Mouse (Mus musculus) MN1 (cell line): ENCODE data around the gene Polr2i.
A peak's percentile ranks its signal among the peaks of the same experiment; 100 is the strongest.
"Not testable (repeated sequence)": the region's sequence is repeated elsewhere in the genome, so short reads cannot be mapped to it uniquely, and the experiment has no call there.

Experiments used
- DNase-seq: peaks from one replicate; pipeline ENCODE4 v3.0.0-alpha.2; 2016; ENCODE audit warnings: low spot score

The Polr2i gene

DNA sequence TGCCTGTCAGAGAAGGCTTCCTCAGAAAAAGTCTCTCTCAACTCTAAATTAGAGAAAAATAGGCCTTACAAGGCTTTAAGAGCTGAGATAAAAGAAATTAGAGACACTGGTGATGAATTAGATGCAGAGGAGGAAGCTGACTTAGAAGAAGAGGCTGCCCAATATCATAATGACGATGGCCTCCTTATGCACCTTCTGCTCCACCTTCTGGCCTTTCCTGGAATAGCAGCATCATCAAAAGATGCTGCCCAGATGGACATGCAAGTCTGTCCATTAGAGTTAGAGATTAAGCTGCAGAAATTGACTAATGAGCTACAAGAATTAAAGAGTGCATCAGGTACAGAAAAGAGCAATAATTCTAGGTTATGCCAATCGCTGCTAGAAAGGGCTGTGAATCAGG lies 26.4 kb upstream of the Polr2i start:
- peak; percentile 73 for DNase-seq

DNA sequence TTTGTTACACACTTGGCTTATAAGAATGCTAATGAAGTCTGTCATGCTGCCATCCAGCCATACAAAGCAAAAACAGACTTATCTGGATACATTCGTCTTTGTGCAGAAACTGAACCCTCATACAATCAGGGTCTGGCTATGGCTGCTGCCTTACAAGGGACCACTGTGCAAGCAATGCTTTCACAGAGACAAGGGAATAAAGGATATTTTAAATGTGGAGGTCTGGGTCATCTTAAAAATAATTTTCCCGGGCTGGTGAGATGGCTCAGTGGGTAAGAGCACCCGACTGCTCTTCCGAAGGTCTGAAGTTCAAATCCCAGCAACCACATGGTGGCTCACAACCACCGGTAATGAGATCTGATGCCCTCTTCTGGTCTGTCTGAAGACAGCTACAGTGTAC lies 25.4 kb upstream of the Polr2i start:
- DNase-seq = not testable (repeated sequence)

DNA sequence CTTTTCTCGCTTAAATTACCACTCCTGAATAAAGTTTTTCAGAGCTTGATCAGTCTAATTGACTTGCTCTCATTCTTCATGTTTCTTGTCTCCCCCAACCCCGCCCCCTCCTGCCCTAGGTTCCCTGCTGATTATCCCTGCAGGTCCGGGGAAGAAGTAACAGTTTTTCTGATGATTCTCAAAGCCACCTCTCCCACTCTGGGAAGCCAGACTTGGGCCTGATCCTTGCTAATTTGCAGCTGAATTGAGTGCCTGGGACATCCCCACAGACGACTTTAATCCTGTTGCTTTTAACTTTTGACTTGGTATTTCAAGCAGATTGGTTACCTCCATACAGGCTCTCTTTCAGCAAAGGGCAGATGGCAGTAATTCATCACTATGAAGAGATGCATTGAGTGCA lies 20.7 kb upstream of the Polr2i start:
- no peak for DNase-seq

DNA sequence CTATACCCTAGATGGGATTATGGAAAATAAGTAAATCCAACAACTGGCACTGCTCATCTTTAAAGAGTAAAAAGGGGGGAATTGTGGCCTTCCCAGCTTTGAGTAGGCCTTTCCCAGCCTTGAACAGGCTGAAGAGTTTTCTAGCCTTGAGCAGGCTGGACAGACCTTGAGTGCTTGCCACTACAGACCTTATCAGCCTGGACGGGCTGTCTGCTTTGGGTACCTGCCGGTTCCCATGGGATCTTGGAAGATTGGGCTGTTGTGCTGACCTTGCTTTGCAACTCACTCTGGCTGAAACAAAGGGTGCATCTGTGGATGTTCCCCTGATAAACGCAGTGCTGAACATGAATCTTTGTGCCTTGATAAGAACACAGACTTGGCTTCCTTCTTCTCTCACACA lies 17.9 kb upstream of the Polr2i start:
- DNase-seq = no peak

DNA sequence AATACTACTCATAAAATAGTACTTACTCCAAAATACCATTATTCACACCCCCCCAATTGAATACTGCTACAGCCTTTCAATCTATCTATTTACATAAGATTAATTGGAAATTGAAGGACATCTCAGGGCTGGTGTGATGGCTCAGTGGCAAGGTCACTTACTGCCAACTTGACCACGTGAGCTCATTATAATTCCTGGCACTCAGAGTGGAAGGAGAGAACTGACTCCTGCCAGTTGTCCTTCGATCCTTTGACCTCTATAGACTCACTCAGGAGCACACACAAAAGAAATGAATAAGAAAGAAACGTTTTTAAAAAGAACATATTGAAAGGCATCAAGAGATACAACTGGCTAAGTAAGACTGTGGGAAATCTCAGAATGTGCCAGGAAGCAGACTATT lies 15.9 kb upstream of the Polr2i start:
- no peak for DNase-seq

DNA sequence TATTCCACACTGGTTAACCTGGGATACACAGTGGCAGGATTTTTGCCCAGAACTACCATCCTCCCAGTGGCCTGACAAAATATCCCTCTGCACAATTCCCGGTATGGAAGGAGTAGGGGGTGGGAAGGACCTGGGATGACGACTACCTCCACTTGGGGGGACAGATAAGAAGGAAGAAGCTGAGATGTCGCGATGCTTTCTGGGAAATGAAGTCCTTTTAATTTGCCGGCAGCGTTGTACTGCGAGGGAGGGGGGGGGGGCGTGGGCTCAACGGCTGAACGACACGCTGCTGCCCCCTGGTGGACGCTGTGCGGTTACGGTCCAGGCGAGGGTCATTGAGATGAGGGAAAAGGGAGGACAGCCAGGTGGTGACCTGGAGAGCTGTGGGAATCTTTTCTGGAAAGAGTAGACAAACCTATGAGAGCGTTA lies 15.0 kb upstream of the Polr2i start:
- peak; percentile 83 for DNase-seq

DNA sequence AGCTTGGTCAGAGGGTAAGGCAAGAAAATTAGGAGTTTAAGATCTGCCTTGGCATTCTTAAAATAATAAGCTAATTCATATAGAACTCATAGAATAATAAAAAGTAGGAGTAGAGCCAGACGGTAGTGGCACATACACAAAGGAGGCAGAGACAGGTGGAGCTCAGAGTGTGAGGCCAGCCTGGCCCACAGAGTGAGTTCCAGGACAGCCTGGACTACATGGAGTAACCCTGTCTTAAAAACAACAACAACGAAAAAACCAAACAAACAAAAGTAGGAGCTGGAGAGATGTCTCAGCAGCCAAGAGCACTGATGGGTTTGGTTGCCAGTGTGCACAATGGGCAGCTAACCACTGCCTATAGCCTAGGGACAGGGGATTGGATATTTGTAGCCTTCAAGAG lies 14.5 kb upstream of the Polr2i start:
- no peak for DNase-seq

DNA sequence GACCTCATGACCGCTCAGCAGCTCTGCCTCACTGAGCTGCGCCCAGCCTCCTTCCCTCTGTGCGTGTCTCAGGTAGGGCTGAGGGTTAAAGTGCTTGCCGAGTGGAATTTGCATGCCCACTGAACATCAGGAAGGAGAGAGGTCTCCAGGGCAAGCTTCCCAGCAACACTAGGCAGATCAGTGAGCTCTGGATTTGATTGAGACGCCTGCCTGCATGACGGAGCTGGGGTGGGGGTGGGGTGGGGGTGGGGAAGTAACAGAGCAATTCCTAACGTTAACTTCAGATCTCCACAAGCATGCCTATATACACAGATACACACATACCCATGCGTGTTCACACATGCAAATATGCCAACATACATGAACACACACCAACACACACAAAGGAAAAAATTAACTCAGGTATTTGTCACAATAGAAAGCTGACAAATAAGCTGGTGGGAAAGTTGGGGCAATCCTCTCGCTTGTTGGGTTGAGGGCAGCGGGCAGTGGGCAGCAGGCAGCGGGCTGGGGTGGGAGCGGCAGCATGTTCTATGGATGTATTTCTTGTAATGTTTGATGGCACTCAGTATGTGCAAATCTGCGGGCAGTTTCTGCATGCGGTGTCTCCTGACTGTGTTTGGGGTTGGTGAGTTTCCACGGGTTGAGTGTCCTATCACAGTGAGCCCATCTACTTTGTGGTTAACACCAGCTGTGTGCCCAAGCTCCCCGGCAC lies 12.3 kb upstream of the Polr2i start:
- no peak for DNase-seq

DNA sequence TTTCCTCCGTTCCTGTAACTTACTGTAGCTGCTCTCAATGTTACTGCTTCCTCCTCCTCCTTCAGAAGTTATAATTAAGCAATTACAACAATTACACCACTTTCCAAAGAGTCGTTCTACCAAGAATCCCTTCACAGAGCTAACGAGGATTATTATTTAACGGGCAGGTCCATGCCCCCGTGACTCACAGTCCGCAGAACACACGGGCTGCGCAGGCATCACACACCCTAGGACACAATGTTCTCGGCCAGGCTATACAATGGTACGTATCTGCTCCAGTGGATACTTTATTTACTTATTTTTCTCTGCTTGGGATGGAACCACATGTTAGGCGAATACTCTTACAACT lies 11.8 kb upstream of the Polr2i start:
- DNase-seq = no peak

DNA sequence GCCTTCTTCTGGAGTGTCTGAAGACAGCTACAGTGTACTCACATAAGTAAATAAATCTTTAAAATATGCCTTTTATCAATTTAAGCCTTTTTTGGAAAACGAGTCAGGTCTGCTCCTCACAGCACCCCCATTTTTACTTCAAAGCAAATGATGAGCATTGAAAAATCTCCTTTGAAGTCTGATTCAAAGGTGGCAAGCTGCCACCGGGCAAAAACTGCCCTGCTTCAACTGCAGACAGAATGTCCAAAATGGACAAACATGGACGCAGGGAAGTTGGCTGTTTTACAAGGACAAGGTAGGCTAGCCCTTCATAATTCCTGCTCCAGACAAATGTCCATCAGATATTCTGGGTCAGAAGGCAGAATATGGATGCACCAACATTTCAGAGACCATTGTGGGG lies 10.3 kb upstream of the Polr2i start:
- DNase-seq = no peak

DNA sequence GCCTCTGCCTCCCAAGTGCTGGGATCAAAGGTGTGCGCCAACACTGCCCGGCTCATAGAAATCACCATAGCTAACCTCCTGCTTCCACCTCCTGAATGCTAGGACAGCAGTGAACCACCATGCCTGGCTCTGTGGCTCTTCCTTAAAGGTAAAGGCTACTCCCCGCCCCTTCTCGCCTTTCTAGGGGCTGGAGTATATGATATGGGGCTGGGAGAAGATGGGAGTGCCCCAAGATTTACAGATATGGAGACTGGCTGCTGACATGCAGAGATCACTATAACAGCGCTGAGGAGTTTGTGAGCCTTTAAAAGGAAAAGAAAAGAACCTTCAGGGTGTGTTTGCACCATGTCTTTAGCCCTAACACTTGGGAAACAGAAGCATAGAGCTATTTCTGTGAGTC lies 9.5 kb upstream of the Polr2i start:
- no peak for DNase-seq

DNA sequence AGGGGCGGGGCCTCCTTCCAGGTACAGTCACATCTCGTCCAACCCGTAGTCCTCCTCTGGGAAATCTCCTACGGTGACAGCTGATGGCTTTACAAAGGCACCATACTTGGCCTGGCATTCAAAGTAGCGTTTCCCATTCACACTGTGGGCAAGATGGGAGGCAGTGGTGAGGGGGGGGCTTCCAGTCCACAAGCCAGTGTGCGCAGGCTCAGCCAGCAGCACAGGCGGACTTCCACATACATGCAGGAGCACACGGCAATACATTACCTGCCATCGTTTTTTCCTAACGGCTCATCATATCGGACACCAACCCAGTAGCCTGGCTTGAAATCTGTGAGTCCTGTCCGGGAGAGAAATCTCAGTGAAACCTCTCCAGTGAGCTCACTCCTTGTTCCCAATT lies 7.5 kb upstream of the Polr2i start:
- DNase-seq = no peak

DNA sequence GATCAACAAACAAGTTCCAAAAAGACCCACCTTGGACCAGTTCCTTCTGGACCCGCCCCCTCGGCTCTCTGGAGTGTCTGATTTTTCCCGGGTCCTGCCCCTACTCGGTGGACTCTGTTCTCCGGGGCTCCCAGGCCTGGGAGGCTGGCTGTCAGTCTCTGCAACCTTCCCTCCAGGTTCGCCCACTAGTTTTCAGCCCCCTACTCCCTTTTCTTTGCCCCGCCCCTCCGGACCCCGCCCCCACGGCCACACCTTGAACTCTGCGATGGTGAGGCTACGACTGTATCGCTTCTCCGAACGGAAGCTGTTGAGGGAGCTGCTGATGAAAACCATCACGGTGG lies 450 bp upstream of the Polr2i start:
- no peak for DNase-seq

DNA sequence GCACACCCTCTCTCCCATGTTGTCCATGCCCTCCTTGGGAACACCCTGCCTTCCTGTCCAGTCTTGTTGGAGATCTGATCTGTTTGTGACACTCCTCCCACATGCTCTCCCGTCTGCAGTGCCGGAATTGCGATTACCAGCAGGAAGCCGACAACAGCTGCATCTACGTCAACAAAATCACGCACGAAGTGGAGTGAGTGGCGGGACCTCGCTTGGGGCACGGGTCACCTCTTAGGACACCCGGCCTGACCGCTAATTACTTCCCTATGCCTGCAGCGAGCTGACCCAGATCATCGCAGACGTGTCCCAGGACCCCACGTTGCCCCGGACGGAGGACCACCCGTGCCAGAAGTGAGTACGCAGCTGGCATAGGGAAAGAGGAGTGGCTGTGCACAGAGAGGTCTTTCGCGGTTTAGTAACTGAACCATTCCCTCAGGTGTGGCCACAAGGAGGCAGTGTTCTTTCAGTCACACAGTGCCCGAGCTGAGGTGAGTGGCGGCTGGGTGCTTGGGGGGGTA lies 942 bp downstream of the Polr2i start:
- peak; percentile 75 for DNase-seq

DNA sequence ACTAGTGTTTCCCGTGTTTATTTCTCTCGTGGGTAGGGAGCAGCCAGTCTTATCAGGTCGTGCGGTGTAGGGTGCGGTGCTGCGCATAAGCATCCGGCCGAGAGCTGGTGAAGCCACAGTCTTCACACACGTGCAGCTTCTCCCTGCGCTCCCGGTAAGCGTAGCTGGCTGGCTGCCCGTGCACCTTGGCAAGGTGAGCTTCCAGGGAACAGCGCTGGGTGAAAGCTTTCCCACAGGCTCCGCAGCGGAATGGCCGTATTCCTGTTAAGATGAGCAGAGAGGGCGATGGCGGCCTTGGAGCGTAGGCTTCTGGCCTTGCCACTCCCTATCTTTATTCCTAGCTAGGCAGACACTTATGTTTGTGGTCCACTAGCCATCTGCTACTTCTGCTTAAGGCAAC lies 1.6 kb downstream of the Polr2i start:
- no peak for DNase-seq

DNA sequence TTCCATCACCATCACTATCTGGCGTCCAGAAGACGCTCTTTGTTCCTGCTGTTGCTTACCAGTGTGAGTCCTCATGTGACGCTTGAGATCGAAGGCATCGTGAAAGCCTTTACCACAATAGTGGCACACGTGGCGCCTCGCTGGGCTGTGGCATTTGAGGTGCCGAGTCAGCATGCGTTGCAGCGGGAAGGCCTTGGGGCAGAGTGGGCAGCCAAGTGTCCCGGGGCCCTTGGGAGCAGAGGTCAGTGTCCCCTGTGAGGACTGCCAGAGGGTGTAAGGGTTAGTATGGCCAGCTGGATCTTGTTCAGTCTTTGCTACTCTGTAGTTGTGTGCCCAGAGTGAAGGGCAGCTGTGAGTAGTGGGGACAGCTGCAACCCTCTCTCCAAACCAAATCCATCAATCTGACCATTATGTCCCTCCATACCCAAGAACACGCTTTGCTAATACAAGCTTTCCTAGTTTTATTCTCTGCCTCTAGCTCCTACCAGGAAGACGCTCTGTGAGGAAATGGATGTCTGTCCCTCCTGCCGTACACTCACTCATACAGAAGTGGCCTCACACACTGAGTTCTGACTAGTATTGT lies 2.6 kb downstream of the Polr2i start:
- DNase-seq = no peak

DNA sequence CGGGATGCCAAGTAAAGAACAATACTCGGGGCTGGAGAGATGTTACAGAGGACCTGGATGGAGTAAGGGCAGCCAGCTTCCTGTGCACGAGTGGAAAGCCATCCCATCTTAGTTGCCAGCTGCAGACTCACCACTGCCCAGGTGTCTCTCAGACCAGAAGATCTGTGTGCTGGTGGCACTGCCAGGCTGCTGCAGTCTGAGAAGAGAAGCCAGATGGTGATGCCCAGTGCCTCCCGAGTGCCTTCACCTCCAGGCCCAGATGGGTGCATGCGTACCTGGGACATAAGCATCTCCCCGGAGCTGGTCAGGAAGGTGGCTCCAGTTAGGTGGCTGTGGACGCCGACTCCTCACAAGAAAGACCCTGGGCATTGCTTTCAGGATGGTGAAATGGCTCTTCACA lies 3.3 kb downstream of the Polr2i start:
- DNase-seq = no peak

DNA sequence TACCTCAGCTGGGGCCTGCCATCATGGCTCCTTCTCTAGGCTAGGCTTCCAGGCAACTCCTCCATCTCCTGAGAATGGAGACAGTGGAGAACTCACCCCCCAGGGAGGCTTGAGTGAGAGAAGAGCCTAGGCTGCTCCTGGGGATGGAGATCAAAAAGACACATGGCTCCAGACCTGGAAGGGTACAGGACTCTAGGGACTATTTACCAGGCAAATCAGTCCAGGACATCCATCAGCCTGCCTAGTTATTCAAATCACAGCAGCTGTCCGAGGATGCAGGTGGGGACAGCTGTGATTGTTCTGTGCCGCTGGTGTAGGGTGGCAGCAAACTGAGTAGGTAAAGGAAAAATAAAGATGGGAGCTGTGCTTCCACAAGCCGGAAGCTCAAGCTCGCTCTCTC lies 3.9 kb downstream of the Polr2i start, which contains the start of gene Ovol3:
Ovol3 (minus strand) TSS at position 101 of the 400 bp plus-strand sequence.
- DNase-seq = no peak

DNA sequence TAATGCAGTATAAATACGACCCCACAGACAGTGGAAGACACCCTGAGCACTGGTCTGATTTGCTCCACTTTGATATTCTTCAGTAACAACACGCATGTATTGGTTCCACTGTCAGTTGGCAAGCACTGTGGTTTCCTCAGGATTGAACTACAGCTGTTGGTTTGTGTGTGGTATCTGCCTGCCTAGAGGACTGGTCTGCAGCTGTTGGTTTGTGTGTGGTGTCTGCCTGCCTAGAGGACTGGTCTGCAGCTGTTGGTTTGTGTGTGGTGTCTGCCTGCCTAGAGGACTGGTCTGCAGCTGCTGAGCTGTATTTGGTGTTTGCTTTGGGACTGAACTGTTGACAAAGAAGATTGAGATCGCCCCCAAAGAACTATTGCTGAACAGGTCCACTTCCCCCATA lies 5.6 kb downstream of the Polr2i start:
- DNase-seq = not testable (repeated sequence)

DNA sequence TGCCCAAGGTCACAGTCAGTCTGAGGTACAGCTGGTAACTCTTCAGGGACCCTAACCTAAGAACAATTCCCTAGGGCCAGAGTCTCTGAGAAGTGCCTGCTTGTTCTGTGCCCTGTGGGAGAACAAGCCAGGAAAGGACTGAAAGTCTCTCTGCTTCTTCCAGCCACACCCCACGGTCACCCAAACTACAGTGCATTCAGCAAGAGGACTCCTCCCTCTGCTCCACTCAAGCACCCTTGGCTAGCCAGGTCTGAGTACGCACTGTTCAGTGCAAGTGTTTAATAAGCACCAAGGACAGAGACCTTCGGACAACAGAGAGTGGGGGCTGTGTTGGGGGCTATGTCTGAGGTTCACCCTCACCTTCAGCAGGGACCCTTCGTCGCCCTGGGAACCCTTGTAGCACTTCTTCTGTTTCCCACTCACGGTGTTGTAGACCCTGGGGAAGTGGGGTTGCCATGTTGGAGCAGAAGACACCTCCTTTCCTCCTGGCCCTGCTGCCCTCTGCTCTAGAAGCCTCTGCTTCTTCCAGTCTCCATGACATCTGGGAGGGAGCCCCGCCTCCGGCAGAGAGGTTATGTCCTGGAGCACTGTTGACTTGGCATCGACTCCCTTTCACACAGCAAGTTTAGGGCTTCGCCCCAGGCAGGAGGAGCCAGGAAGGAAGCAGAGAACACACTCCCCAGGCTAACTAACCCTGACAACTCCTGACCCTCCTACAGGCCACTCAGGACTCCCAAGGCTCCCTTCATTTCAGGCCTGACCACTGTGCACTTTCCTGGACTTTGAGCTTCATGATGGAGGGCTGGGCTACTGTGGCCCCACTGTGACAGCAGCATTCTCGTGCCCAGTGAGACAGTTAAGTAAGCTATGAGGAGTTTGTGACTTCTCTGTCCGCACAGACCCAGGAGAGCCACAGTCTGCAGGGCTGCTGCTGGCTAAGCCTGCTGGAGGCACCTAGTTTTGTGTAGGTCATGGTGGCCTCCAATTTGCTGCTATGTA lies 20.5 kb downstream of the Polr2i start:
- no peak for DNase-seq

DNA sequence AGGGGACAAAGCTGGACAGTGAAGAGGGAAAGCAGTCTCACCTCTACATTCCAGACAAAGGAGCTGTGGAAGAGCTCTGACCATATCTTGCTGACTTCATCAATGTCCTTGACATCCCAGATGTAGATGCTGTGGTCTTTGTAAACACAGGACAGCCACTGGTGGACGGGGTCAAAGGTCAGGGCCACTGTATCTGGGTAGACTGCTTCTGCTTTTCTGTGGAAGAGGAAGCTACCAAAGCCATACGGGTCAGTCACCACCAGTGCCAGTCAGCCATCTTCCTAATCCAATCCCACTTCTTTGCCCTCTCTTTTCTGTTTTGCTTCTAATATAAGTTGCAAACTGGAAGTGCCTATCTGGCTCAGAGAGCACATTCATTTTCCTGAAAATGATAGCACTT lies 33.3 kb downstream of the Polr2i start:
- no peak for DNase-seq

DNA sequence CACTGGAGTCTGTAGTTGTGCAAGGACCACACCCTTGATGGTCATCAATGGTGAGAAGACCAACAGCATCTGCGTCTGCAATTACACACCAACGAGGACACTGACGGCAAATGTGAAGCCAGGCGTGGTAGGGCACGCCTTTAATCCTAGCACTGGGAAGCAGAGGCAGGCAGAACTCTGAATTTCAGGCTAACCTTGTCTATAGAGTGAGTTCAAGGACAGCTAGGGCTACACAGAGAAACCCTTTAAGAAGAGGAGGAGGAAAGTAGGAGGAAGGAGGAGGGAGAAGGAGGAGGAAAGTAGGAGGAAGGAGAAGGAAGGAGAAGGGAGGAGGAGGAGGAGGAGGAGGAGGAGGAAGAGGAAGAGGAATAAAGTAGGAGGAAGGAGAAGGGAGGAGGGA lies 33.8 kb downstream of the Polr2i start:
- DNase-seq = no peak

DNA sequence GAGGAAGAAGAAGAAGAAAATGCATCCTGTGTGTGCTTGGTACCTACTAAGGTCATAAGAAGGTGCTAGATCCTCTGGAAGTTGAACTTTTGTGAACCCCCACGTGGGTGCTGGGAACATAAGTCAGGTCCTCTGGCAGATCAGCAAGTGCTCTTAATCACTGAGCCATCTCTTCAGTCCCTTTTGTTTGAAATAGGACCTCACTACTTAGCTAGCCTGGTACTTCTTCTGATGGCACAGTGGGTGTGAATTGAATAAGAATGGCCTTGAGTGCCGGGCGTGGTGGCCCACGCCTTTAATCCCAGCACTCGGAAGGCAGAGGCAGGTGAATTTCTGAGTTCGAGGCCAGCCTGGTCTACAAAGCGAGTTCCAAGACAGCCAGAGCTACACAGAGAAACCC lies 34.2 kb downstream of the Polr2i start:
- no peak for DNase-seq
